Mouse (Mus musculus): Measurements from ENCODE around the gene Cdc42se1. TPM values are rescaled to one million over a fixed set of nuclear protein-coding genes. Genes with fewer than 3 reads are reported as not detected.

The Cdc42se1 gene
- total and polyA plus RNA-seq, 3 experiments = 88.3 to 128 (median 109) TPM

DNA sequence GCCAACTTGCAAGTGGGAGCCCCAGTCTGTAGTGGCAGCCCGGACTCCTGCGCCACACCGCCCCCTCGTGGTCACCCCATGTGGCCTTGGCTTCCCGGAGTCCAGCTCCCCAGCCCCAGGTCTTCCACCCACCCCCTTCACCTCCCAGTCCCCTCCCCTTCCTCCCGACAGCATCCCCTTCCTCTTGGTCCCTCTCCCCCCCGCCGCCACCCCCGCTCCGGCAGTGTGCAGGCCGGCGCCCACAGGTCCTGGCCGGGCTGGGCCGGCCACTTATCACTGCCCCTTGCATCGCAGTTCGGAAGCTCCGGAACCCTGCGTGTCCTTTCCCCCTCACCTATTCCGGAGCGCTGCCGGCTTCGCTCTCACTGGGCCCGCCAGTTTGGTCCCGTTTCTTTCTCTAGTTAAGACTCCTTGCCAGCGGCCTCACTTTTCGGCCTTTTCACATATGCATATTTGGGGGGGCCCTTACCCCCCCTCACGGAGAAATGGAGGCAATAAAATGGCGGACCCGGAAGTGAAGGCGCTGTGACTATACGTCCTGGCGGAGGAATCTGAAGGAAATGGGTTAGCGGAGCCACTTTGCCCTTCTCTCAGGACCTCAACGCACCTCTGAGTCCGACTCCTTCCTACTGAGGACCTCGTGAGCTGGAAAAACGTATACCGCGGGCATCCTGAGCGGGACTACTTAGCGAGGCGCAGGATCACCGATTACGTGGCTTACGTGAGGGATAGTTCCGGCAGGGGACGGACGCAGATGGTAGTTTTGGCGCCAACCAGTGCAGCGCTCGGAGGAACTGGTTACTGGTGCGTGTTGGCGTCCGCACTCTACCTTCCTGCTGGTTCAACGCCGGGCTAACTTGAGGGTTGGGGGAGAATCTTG is 11.0 kb upstream of the Cdc42se1 start, which contains the start of gene Gabpb2:
Gene Gabpb2 (minus strand): TSS at position 662 of the 880 bp plus-strand sequence.
- peak within 1 kb of the TSS; percentile 79 for H3K4me3 ChIP-seq (ENCODE audit: low read depth, low read length)
- no peaks in the 10 kb centered on the region for H3K9me3 ChIP-seq (replicated peaks)
- peak; percentile 99 for DNase-seq (ENCODE audit: low spot score)
- TF ChIP-seq TAL1 (conservative IDR thresholded peaks at IDR 0.05; ENCODE audit: low read depth, low read length) (no peak), CTCF (IDR thresholded peaks at IDR 0.05; ENCODE audit: low read depth, low read length) (peak; percentile 93), POLR2AphosphoS5 (IDR thresholded peaks at IDR 0.05; ENCODE audit: insufficient replicate concordance, low read depth, low read length) (peak; percentile 89), GATA1 (IDR thresholded peaks at IDR 0.05; ENCODE audit: borderline replicate concordance, low read length) (no peak), GATA2 (IDR thresholded peaks at IDR 0.05; ENCODE audit: borderline replicate concordance, low read depth, low read length) (no peak)
- no peaks in the 10 kb centered on the region for H3K27me3 ChIP-seq (ENCODE audit: insufficient read depth, low read length)
- H3K4me1 ChIP-seq (ENCODE audit: insufficient read depth, low read depth, low read length) = peaks cover 46% of the 10 kb centered on the region
- H3K36me3 ChIP-seq (replicated peaks) = peaks cover 67% of the 10 kb centered on the region
- ATAC-seq (ENCODE audit: extremely low read depth, insufficient number of reproducible peaks, low FRiP score, poor library complexity, severe bottlenecking) = peak; percentile 79

GRCm38 (mm10) chr3:95218466-95219137 is 9.9 kb upstream of the Cdc42se1 start:
- no peaks in the 10 kb centered on the region for H3K9me3 ChIP-seq (replicated peaks)
- no peaks in the 10 kb centered on the region for H3K27me3 ChIP-seq (ENCODE audit: insufficient read depth, low read length)
- peaks cover 70% of the 10 kb centered on the region for H3K36me3 ChIP-seq (replicated peaks)
- no peak for TF ChIP-seq GATA2 (IDR thresholded peaks at IDR 0.05; ENCODE audit: borderline replicate concordance, low read depth, low read length)
- no peak for TF ChIP-seq CTCF (IDR thresholded peaks at IDR 0.05; ENCODE audit: low read depth, low read length)
- no peak for TF ChIP-seq TAL1 (conservative IDR thresholded peaks at IDR 0.05; ENCODE audit: low read depth, low read length)
- no peak for TF ChIP-seq POLR2AphosphoS5 (IDR thresholded peaks at IDR 0.05; ENCODE audit: insufficient replicate concordance, low read depth, low read length)
- TF ChIP-seq GATA1 (IDR thresholded peaks at IDR 0.05; ENCODE audit: borderline replicate concordance, low read length) = no peak
- peak; percentile 40 for DNase-seq (ENCODE audit: low spot score)
- peaks cover 49% of the 10 kb centered on the region for H3K4me1 ChIP-seq (ENCODE audit: insufficient read depth, low read depth, low read length)
- peak; percentile 24; the same call in 1 of the 2 replicates for ATAC-seq (ENCODE audit: extremely low read depth, insufficient number of reproducible peaks, low FRiP score, poor library complexity, severe bottlenecking)
- H3K4me3 ChIP-seq (ENCODE audit: low read depth, low read length) = peak overlapping the region; percentile 79

DNA sequence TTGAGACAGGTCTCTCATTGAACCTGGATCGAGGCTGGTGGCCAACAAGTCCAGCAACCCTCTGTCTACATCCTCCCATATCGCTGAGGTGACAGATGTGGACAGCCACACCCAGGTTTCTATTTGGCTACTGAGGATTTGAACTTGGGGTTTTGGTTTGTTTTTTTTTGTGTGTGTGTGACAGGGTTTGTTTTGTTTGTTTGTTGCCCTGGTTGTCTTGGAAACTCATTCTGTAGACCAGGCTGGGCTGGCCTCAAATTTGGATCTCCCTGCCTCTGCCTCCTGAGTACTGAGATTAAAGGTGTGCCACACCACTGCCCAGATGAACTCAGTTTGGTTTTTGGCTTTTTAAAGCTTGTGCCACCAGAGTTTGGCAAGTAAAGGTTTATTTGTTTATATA is 5.5 kb upstream of the Cdc42se1 start:
- H3K36me3 ChIP-seq (replicated peaks) = peaks cover 64% of the 10 kb centered on the region

DNA sequence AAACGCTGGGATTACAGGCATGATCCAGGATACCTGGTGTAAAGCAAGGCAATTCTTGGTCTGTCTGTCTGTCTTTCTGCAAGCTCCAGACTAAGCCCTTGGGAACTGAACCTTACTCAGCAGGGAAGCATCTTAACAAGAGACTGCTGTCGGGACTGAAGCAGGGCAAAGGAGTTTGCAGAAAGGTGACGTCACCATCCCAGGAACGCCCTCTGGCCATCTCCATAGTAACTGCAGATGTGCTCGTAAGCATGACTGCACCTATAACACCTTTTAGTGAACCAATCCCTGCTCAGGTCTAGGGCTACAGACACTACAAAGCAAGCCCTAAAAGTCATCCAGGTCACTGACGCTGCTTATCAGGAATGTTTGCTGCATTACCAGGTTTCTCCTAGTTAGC is 4.2 kb upstream of the Cdc42se1 start:
- no peaks in the 10 kb centered on the region for H3K27me3 ChIP-seq (ENCODE audit: insufficient read depth, low read length)
- TF ChIP-seq GATA2 (IDR thresholded peaks at IDR 0.05; ENCODE audit: borderline replicate concordance, low read depth, low read length) (no peak), POLR2AphosphoS5 (IDR thresholded peaks at IDR 0.05; ENCODE audit: insufficient replicate concordance, low read depth, low read length) (no peak), GATA1 (IDR thresholded peaks at IDR 0.05; ENCODE audit: borderline replicate concordance, low read length) (no peak), CTCF (IDR thresholded peaks at IDR 0.05; ENCODE audit: low read depth, low read length) (no peak), TAL1 (conservative IDR thresholded peaks at IDR 0.05; ENCODE audit: low read depth, low read length) (no peak)
- H3K4me3 ChIP-seq (ENCODE audit: low read depth, low read length) = no peak overlapping the region
- ATAC-seq (ENCODE audit: extremely low read depth, insufficient number of reproducible peaks, low FRiP score, poor library complexity, severe bottlenecking) (no peak), DNase-seq (ENCODE audit: low spot score) (no peak)
- H3K36me3 ChIP-seq (replicated peaks) = peaks cover 61% of the 10 kb centered on the region
- peaks cover 31% of the 10 kb centered on the region for H3K4me1 ChIP-seq (ENCODE audit: insufficient read depth, low read depth, low read length)
- H3K9me3 ChIP-seq (replicated peaks) = no peaks in the 10 kb centered on the region

More for the DNA sequence above, 5.5 kb upstream of the Cdc42se1 start:
- no peak for ATAC-seq (ENCODE audit: extremely low read depth, insufficient number of reproducible peaks, low FRiP score, poor library complexity, severe bottlenecking)
- no peaks in the 10 kb centered on the region for H3K27me3 ChIP-seq (ENCODE audit: insufficient read depth, low read length)
- TF ChIP-seq GATA1 (IDR thresholded peaks at IDR 0.05; ENCODE audit: borderline replicate concordance, low read length) (no peak), CTCF (IDR thresholded peaks at IDR 0.05; ENCODE audit: low read depth, low read length) (no peak), GATA2 (IDR thresholded peaks at IDR 0.05; ENCODE audit: borderline replicate concordance, low read depth, low read length) (no peak), POLR2AphosphoS5 (IDR thresholded peaks at IDR 0.05; ENCODE audit: insufficient replicate concordance, low read depth, low read length) (no peak), TAL1 (conservative IDR thresholded peaks at IDR 0.05; ENCODE audit: low read depth, low read length) (no peak)
- no peak overlapping the region for H3K4me3 ChIP-seq (ENCODE audit: low read depth, low read length)
- H3K4me1 ChIP-seq (ENCODE audit: insufficient read depth, low read depth, low read length) = peaks cover 35% of the 10 kb centered on the region
- no peaks in the 10 kb centered on the region for H3K9me3 ChIP-seq (replicated peaks)
- DNase-seq (ENCODE audit: low spot score) = no peak

DNA sequence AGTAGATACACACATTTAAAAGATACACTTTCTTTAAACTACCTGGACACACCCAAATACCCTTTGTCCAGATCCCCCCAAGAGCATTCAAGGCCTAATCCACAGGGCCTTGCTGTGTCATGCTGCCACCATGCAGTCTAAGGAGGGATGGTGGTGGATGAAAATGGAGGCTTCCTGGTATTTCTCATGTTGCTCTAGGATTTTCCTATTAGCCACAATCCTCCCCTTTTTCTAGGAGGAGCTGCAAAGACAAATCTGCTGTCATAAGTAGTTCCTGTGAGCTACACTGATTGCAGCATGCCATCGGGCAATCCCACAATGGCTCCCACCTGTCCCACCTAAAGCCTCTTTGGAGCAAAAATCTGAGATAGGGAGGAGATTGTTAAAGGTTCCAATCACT is 1.3 kb upstream of the Cdc42se1 start:
- no peak for TF ChIP-seq POLR2AphosphoS5 (IDR thresholded peaks at IDR 0.05; ENCODE audit: insufficient replicate concordance, low read depth, low read length)
- no peak for TF ChIP-seq TAL1 (conservative IDR thresholded peaks at IDR 0.05; ENCODE audit: low read depth, low read length)
- no peak for TF ChIP-seq CTCF (IDR thresholded peaks at IDR 0.05; ENCODE audit: low read depth, low read length)
- TF ChIP-seq GATA2 (IDR thresholded peaks at IDR 0.05; ENCODE audit: borderline replicate concordance, low read depth, low read length) = no peak
- no peak for TF ChIP-seq GATA1 (IDR thresholded peaks at IDR 0.05; ENCODE audit: borderline replicate concordance, low read length)
- Histone ChIP-seq H3K4me1 (ENCODE audit: insufficient read depth, low read depth, low read length) (peaks cover 51% of the 10 kb centered on the region), H3K36me3 (replicated peaks) (peaks cover 54% of the 10 kb centered on the region), H3K4me3 (ENCODE audit: low read depth, low read length) (no peak overlapping the region), H3K9me3 (replicated peaks) (no peaks in the 10 kb centered on the region), H3K27me3 (ENCODE audit: insufficient read depth, low read length) (no peaks in the 10 kb centered on the region)
- ATAC-seq (ENCODE audit: extremely low read depth, insufficient number of reproducible peaks, low FRiP score, poor library complexity, severe bottlenecking) (no peak), DNase-seq (ENCODE audit: low spot score) (no peak)

All from G1E (cell line).